Mouse (Mus musculus): ENCODE data around the gene Obsl1. TPM values are rescaled to one million over a fixed set of nuclear protein-coding genes. Genes with fewer than 3 reads are reported as not detected.

Obsl1 gene
- polyA plus RNA-seq, 1 experiment from 2014 or later, result 6.3 TPM

DNA sequence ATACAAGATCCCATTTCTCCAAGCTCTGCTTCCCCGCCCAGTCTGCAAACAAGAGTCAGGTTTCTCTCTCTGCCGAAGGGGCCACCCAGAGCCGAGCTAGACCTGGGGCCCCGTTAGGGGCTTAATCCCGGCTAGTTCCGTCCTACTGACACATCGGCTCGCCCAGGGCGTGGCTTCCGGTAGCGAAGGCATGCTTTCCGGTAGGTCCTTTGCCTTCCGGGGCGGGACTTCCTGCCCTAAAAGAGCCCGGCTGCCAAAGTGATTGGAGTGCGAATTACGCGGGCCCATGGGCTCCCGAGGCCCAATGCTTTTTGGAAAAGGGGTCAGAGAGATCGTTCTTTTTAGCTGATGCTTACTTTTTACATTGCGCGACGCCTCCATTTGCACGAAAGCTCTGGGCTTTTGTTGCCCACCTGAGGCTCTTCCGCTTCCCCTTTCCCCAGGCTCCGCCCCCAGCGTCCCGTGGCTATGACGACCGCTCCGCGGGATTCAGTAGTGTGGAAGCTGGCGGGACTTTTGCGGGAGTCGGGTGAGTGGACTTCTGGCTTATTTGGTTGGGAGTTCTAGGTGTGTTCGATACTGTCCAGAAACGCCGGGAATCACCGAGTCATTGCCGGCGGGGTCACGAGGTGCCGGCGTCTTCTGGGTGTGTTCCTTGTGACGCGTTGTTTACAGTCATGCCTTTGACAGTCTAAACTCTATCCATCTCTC lies 15.2 kb upstream of the Obsl1 start, which contains the start of gene Stk11ip:
TSS of gene Stk11ip (plus strand) at position 209 of the 711 bp plus-strand sequence.
- ATAC-seq (ENCODE audit: low read depth), result peak; percentile 95
- Histone ChIP-seq H3K9me3 (replicated peaks; ENCODE audit: control insufficient read depth, low read length) (no peaks in the 10 kb centered on the region), H3K4me3 (ENCODE audit: low read depth, low read length) (peak within 1 kb of the TSS; percentile 79), H3K27ac (ENCODE audit: low read length) (peak within 1 kb of the TSS; percentile 74), H3K4me1 (ENCODE audit: control insufficient read depth, low read depth, low read length) (peaks cover 5% of the 10 kb centered on the region), H3K36me3 (ENCODE audit: control insufficient read depth, insufficient read depth) (no peaks in the 10 kb centered on the region), H3K9ac (ENCODE audit: low read depth, low read length) (peak within 1 kb of the TSS; percentile 70), H3K27me3 (ENCODE audit: control insufficient read depth, insufficient read depth, low read depth, low read length) (no peaks in the 10 kb centered on the region), H3K4me2 (ENCODE audit: low read depth, low read length) (peak within 1 kb of the TSS; percentile 76)
- under 1% methylated on average over 46 of the region's 46 CpGs for WGBS (ENCODE audit: insufficient replicate concordance)

DNA sequence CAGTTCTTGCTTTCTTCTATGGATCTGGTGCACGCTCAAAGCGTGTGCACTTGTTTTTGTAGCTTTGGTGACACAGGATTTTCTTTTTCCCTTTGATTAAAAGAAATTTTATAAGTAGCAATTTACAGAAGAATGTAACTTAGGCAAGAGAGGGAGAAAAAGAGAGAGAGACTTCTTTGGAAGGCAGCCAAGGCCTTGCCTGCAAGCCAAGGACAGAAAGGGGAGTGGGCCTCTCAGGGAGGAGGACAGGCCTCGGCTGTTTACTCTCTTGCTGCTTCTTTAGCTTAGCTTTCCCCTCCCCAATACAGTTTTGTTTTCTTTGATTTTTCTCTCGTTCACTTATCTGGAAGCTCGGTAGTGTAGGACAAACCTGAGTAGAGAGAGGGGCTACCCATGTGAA lies 13.3 kb upstream of the Obsl1 start:
- no peak overlapping the region for H3K9ac ChIP-seq (ENCODE audit: low read depth, low read length)
- H3K27me3 ChIP-seq (ENCODE audit: control insufficient read depth, insufficient read depth, low read depth, low read length), result no peaks in the 10 kb centered on the region
- H3K4me2 ChIP-seq (ENCODE audit: low read depth, low read length), result no peak overlapping the region
- peaks cover 5% of the 10 kb centered on the region for H3K4me1 ChIP-seq (ENCODE audit: control insufficient read depth, low read depth, low read length)
- no peak overlapping the region for H3K4me3 ChIP-seq (ENCODE audit: low read depth, low read length)
- H3K9me3 ChIP-seq (replicated peaks; ENCODE audit: control insufficient read depth, low read length), result no peaks in the 10 kb centered on the region
- H3K27ac ChIP-seq (ENCODE audit: low read length), result no peak overlapping the region
- no peaks in the 10 kb centered on the region for H3K36me3 ChIP-seq (ENCODE audit: control insufficient read depth, insufficient read depth)
- 61% methylated on average over 5 of the region's 5 CpGs for WGBS (ENCODE audit: insufficient replicate concordance)
- ATAC-seq (ENCODE audit: low read depth), result no peak

- no peak overlapping the region for H3K27ac ChIP-seq (ENCODE audit: low read length)
- H3K9ac ChIP-seq (ENCODE audit: low read depth, low read length), result no peak overlapping the region
- ATAC-seq (ENCODE audit: low read depth), result no peak
- WGBS (ENCODE audit: insufficient replicate concordance), result 70% methylated on average over 4 of the region's 4 CpGs
- peaks cover 5% of the 10 kb centered on the region for H3K4me1 ChIP-seq (ENCODE audit: control insufficient read depth, low read depth, low read length)
- H3K4me2 ChIP-seq (ENCODE audit: low read depth, low read length), result no peak overlapping the region
- H3K27me3 ChIP-seq (ENCODE audit: control insufficient read depth, insufficient read depth, low read depth, low read length), result no peaks in the 10 kb centered on the region
- H3K9me3 ChIP-seq (replicated peaks; ENCODE audit: control insufficient read depth, low read length), result no peaks in the 10 kb centered on the region
- H3K4me3 ChIP-seq (ENCODE audit: low read depth, low read length), result no peak overlapping the region
- H3K36me3 ChIP-seq (ENCODE audit: control insufficient read depth, insufficient read depth), result no peaks in the 10 kb centered on the region
These were observed 12.2 kb upstream of the Obsl1 start for GRCm38 (mm10) chr1:75518427-75518826.

DNA sequence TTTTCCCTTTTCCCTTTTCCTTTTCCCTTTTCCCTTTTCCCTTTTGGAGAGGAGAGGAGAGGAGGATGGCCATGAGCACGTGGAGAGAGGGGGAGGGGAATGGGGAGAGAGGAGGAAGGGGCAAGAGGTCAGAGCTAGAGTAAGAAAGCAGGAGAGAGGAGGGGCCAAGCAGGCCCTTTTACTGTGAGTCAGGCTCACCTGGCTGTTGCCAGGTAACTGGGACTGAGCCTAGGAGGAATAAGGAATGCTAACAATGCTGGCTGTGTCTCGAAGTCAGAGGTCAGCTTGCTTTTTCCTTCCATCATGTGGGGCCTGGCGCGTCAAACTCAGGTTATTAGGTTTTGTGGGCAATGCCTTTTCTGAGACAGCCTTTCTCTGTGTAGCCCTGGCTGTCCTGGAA lies 11.7 kb upstream of the Obsl1 start:
- H3K27ac ChIP-seq (ENCODE audit: low read length), result no peak overlapping the region
- no peaks in the 10 kb centered on the region for H3K27me3 ChIP-seq (ENCODE audit: control insufficient read depth, insufficient read depth, low read depth, low read length)
- WGBS (ENCODE audit: insufficient replicate concordance), result 74% methylated on average over 3 of the region's 4 CpGs
- H3K4me2 ChIP-seq (ENCODE audit: low read depth, low read length), result no peak overlapping the region
- H3K4me3 ChIP-seq (ENCODE audit: low read depth, low read length), result no peak overlapping the region
- H3K9ac ChIP-seq (ENCODE audit: low read depth, low read length), result no peak overlapping the region
- H3K36me3 ChIP-seq (ENCODE audit: control insufficient read depth, insufficient read depth), result no peaks in the 10 kb centered on the region
- H3K9me3 ChIP-seq (replicated peaks; ENCODE audit: control insufficient read depth, low read length), result no peaks in the 10 kb centered on the region
- peaks cover 5% of the 10 kb centered on the region for H3K4me1 ChIP-seq (ENCODE audit: control insufficient read depth, low read depth, low read length)
- no peak for ATAC-seq (ENCODE audit: low read depth)

- H3K9ac ChIP-seq (ENCODE audit: low read depth, low read length), result no peak overlapping the region
- H3K4me2 ChIP-seq (ENCODE audit: low read depth, low read length), result no peak overlapping the region
- no peaks in the 10 kb centered on the region for H3K27me3 ChIP-seq (ENCODE audit: control insufficient read depth, insufficient read depth, low read depth, low read length)
- H3K36me3 ChIP-seq (ENCODE audit: control insufficient read depth, insufficient read depth), result no peaks in the 10 kb centered on the region
- no peaks in the 10 kb centered on the region for H3K9me3 ChIP-seq (replicated peaks; ENCODE audit: control insufficient read depth, low read length)
- no peak overlapping the region for H3K4me3 ChIP-seq (ENCODE audit: low read depth, low read length)
- peaks cover 3% of the 10 kb centered on the region for H3K4me1 ChIP-seq (ENCODE audit: control insufficient read depth, low read depth, low read length)
- no peak overlapping the region for H3K27ac ChIP-seq (ENCODE audit: low read length)
- WGBS (ENCODE audit: insufficient replicate concordance), result 57% methylated on average over 15 of the region's 15 CpGs
- no peak for ATAC-seq (ENCODE audit: low read depth)
These were observed 10.6 kb upstream of the Obsl1 start for GRCm38 (mm10) chr1:75516703-75517380.

- 60% methylated on average over 3 of the region's 3 CpGs for WGBS (ENCODE audit: insufficient replicate concordance)
- H3K9me3 ChIP-seq (replicated peaks; ENCODE audit: control insufficient read depth, low read length), result no peaks in the 10 kb centered on the region
- H3K27ac ChIP-seq (ENCODE audit: low read length), result no peak overlapping the region
- ATAC-seq (ENCODE audit: low read depth), result no peak
- no peaks in the 10 kb centered on the region for H3K36me3 ChIP-seq (ENCODE audit: control insufficient read depth, insufficient read depth)
- no peak overlapping the region for H3K9ac ChIP-seq (ENCODE audit: low read depth, low read length)
- H3K27me3 ChIP-seq (ENCODE audit: control insufficient read depth, insufficient read depth, low read depth, low read length), result peaks cover 2% of the 10 kb centered on the region; the same call in 1 of the 2 replicates
- no peak overlapping the region for H3K4me2 ChIP-seq (ENCODE audit: low read depth, low read length)
- H3K4me1 ChIP-seq (ENCODE audit: control insufficient read depth, low read depth, low read length), result no peaks in the 10 kb centered on the region; the same call in 1 of the 2 replicates
- H3K4me3 ChIP-seq (ENCODE audit: low read depth, low read length), result no peak overlapping the region
These were observed 6.3 kb upstream of the Obsl1 start for GRCm38 (mm10) chr1:75512550-75512949.

GRCm38 (mm10) chr1:75511437-75512210 lies 5.4 kb upstream of the Obsl1 start:
- Histone ChIP-seq H3K9me3 (replicated peaks; ENCODE audit: control insufficient read depth, low read length) (no peaks in the 10 kb centered on the region), H3K9ac (ENCODE audit: low read depth, low read length) (no peak overlapping the region), H3K27me3 (ENCODE audit: control insufficient read depth, insufficient read depth, low read depth, low read length) (peaks cover 12% of the 10 kb centered on the region), H3K4me1 (ENCODE audit: control insufficient read depth, low read depth, low read length) (no peaks in the 10 kb centered on the region; the same call in 1 of the 2 replicates), H3K27ac (ENCODE audit: low read length) (no peak overlapping the region), H3K4me2 (ENCODE audit: low read depth, low read length) (no peak overlapping the region), H3K4me3 (ENCODE audit: low read depth, low read length) (no peak overlapping the region), H3K36me3 (ENCODE audit: control insufficient read depth, insufficient read depth) (no peaks in the 10 kb centered on the region)
- ATAC-seq (ENCODE audit: low read depth), result no peak
- 52% methylated on average over 4 of the region's 4 CpGs for WGBS (ENCODE audit: insufficient replicate concordance)

DNA sequence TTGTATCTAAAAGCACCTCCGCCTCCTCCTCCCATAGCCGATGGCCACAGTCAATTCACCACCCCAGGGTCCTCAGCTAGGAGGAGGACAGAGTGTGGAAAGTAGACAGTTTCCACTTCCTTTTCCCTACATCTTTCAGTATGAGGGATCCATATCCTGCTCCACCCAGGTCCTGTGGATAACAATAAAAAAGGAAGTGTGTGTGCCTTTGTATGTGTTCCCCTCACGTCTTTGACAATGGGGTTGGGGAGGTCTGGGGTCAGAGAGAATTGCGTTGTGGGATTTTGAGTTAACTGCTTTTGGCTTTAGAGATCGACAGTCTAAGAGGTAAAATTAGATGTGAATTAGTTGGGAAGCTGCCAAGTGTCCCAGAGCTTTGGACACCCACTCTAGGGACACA lies 3.9 kb upstream of the Obsl1 start:
- no peak overlapping the region for H3K27ac ChIP-seq (ENCODE audit: low read length)

More for the DNA sequence above, 3.9 kb upstream of the Obsl1 start:
- WGBS (ENCODE audit: insufficient replicate concordance), result 39% methylated on average over 5 of the region's 5 CpGs
- Histone ChIP-seq H3K36me3 (ENCODE audit: control insufficient read depth, insufficient read depth) (no peaks in the 10 kb centered on the region), H3K27me3 (ENCODE audit: control insufficient read depth, insufficient read depth, low read depth, low read length) (peaks cover 26% of the 10 kb centered on the region), H3K4me3 (ENCODE audit: low read depth, low read length) (no peak overlapping the region), H3K9ac (ENCODE audit: low read depth, low read length) (no peak overlapping the region), H3K4me2 (ENCODE audit: low read depth, low read length) (no peak overlapping the region), H3K9me3 (replicated peaks; ENCODE audit: control insufficient read depth, low read length) (no peaks in the 10 kb centered on the region), H3K4me1 (ENCODE audit: control insufficient read depth, low read depth, low read length) (no peaks in the 10 kb centered on the region; the same call in 1 of the 2 replicates)
- ATAC-seq (ENCODE audit: low read depth), result no peak
